Mouse (Mus musculus) B cell, adult 2 months (primary cell): Measurements from ENCODE around the gene Gpc6.
"Not testable (repeated sequence)": the region's sequence is repeated elsewhere in the genome, so short reads cannot be mapped to it uniquely, and the experiment has no call there.

Source experiments
- DNase-seq, 2 experiments: peaks; one replicate each; pipeline ENCODE4 v3.0.0; 2022

Gpc6 gene

GRCm38 (mm10) chr14:117384096-117384770 lies 459.1 kb downstream of the Gpc6 start:
- DNase-seq, result no peak

DNA sequence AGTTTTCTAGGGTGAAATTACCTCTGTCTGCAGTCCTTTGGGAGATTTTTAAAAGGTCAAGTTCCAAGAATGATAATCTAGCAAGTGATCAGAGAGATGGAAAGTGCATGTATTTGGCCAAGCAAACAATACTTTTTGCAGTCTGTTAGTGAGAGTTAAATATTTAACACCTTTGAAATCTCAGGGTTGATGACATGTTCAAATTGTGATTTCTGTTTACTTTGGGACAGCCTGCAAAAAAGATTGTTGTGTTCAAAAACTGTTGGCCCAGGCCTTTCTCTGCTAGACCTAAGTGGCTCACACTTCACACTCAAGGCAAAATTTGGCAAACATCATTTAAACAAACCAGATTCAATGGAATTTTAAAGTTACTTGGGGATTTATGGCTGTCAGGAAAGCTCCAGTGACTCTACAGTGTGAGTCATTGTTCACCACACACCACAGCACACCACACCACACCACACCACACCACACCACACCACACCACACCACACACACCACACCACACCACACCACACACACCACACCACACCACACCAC lies 460.7 kb downstream of the Gpc6 start:
- no peak for DNase-seq

GRCm38 (mm10) chr14:117390794-117391320 lies 465.7 kb downstream of the Gpc6 start:
- no peak for DNase-seq

- DNase-seq, result no peak
Measured at GRCm38 (mm10) chr14:117391412-117391811, 466.3 kb downstream of the Gpc6 start.

DNA sequence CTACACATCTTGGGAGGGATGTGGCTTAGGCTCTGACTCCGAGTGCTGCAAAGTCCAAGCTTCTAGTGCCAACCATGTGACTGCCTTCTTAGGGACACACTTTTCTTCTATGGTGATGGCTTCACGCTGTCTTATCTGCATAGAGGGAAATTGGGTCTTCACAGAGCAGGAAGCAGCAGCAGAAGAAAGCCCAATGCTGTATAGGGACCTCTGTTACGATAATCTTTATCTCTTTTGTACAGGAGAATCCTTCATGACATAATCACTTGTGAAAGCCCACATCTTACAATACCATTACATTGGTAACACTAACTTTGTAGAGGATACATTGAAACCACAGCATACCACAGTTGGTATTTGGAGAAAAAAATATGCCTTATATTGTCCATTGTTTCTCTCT lies 472.1 kb downstream of the Gpc6 start:
- DNase-seq, result no peak

DNA sequence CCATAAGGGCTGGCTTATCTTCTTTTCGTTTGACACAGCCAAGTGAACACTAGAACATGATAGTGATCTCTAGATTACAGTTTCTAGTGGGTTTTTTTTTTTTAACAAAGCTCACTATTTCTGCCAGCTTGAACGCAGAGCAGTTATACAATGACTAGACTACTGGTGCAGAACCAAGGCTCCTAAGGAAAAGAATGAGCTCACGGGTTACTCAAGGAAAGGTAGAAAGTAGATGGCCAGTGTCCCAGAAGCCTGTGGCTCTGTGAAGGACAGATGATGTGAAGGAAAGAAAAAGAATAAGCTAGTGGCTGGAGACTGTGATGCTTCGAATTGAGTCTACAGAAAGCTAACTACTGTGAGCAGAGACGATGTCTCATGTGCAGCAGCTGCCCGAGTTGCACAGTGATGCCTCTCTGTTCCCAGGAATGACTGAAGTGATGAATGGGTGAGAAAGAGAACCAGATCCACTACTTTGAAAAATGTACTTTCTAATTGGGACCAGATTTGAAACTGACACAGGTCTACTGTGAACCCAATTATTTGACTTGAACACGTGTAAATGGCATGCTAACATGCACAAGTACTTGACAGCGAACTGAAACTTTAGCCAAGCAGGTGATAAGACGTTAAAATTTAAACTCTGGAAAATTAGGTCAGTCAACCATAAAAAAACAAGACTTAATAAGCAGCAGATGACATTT lies 482.9 kb downstream of the Gpc6 start:
- no peak for DNase-seq

GRCm38 (mm10) chr14:117408525-117408835 lies 483.4 kb downstream of the Gpc6 start:
- no peak for DNase-seq

DNA sequence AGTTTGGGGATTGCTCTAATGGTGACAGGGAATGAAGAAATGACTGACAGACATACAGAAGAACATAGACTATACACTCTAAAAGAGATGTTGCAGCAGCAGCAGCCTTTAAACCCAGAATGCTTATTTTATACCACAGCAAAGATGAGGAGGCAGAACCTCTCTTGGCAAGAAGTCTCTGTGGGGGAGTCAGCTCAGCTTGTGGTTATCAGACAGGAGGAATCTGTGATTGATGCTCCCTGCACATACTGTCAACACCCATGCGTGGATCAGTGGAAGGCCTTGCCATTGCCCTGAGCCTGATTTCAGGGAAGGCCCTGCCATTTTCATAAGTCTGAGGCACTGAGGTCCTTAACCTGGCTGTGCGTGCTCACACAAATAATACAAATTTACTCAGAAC lies 484.7 kb downstream of the Gpc6 start:
- DNase-seq, result no peak

DNA sequence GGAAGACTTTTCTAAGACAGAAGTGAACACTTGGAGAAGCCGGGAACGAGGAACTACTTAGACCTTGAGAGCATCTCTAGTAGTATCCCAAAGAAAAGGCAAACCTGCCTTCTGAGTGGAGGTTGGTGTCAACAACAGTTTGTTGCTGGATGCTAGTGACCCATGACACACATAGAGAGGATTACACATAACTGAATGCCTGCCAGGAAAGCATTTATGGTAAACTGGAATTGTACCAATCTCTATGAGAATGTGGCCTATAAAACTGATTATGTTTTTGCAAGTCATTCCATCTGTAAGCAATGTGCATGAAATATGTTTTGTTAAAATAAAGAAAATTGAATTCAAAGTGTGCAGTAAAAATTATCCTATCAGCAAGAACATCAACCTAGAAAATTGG lies 485.4 kb downstream of the Gpc6 start:
- no peak for DNase-seq

- DNase-seq, result no peak
Measured at GRCm38 (mm10) chr14:117415045-117415444, 489.9 kb downstream of the Gpc6 start.

- no peak for DNase-seq
Measured at GRCm38 (mm10) chr14:117419561-117420218, 494.6 kb downstream of the Gpc6 start.

- DNase-seq, result no peak
Measured at GRCm38 (mm10) chr14:117421170-117421569, 496.1 kb downstream of the Gpc6 start.

DNA sequence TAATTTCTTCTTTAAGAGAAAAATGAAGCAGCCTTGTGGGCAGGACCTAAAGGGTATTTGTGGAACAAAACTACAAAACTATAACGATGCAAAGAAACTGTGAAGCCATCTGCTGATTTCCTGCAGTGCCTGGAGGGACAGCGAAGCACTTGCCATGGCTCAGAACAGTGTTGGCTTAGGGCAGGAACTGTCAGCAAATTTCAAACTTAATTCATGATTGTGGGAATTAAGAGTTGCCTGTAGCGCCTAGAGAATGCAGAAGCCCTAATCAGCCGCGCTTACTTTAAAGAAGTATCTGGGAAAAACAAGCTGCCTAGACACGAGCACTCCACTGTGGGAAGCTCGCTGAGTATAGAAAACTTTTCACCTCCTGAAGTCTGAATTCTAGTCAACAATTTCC lies 501.0 kb downstream of the Gpc6 start:
- DNase-seq, result no peak

- DNase-seq, result no peak
Measured at GRCm38 (mm10) chr14:117427776-117428175, 502.7 kb downstream of the Gpc6 start.

GRCm38 (mm10) chr14:117435739-117436138 lies 510.6 kb downstream of the Gpc6 start:
- DNase-seq, result no peak

DNA sequence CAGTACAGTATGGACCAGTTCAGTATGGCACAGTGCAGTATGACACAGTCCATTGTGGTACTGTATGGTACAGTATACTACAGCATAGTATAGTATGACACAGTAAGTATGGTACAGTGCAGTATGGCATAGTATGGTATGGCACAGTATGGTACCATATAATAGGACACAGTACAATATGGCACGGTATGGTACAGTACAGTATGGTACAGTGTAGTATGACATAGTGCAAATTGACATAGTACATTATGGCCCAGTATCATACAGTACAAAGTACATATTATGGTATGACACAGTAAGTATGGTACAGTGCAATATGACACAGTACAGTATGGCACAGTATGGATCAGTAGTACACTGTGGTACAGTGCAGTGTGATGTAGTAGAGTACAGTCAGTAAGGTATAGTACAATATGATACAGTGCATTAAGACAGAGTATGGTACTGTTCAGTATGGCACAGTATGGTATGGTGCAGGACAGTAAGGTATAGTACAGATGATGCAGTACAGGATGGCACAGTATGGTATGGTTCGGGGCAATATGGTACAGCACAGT lies 521.6 kb downstream of the Gpc6 start:
- DNase-seq, result not testable (repeated sequence)

DNA sequence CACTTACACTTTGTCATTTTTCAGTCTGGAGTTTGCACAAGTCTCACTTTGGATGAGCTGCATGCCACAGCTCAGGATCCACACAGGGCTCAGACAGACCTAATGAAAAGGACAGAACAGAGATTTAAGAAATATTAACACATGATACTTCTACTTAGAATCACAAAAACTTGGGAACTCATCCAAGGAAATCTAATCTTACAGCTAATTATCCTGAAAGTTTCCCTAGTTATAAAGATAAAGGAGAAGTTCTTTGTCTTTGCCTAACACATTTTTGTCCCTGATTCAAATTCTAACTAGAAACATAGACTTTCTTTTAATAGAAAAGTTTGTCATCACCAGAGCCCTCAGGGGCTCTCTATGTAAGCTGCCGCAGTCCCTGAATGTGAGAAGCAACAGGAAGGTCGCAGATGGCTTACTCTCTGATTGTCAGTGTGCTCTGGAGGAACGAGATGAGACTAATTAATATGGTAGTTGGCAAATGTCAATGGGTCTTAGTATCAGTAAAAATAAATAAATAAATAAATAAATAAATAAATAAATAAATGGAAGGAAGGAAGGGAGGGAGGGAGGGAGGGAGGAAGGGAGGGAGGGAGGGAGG lies 526.4 kb downstream of the Gpc6 start:
- DNase-seq, result no peak

- no peak for DNase-seq
Measured at GRCm38 (mm10) chr14:117452150-117452549, 527.0 kb downstream of the Gpc6 start.

DNA sequence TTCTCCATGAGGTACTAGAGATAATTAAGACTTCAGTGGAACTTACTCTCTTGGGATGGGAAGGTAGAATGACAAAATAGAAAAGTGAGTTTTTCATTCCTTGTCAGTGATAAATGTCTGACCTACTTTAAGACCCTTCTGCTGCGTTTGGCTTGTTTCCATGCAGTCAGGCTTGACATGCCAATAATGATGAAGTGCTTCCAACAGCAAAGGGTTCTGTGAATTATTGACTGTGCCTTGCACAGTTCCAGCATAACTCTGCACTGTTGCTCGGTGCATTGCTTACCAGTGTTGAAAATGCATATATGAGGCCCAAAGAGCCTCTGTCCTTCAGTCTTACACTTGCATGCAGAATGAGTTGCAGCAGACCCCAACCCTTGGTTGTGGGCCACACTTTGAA lies 548.3 kb downstream of the Gpc6 start:
- DNase-seq, result no peak

GRCm38 (mm10) chr14:117478879-117479278 lies 553.8 kb downstream of the Gpc6 start:
- DNase-seq, result no peak

GRCm38 (mm10) chr14:117487161-117487754 lies 562.1 kb downstream of the Gpc6 start:
- no peak for DNase-seq

- no peak for DNase-seq
Measured at GRCm38 (mm10) chr14:117490469-117490868, 565.4 kb downstream of the Gpc6 start.

GRCm38 (mm10) chr14:117495118-117495517 lies 570.0 kb downstream of the Gpc6 start:
- no peak for DNase-seq
